ENCODE assay signal across 8 mouse cellular contexts in genomic region chr11:74876801-74877200, GRCm38 (mm10). TPM values are rescaled to one million over a fixed set of nuclear protein-coding genes. Genes with fewer than 3 reads are reported as not detected.
A peak's percentile ranks its signal among the peaks of the same experiment; 100 is the strongest.
DNase-seq lines count a peak whose midpoint lies in the region; ATAC-seq lines count a peak whose summit lies in the region.

No protein-coding gene starts in this region.

- H3K9me3 ChIP-seq in hindbrain, embryonic 11.5 days (ENCODE audit: control insufficient read depth, low read length) = no peaks in the 10 kb centered on the region

- DNase-seq in R1 (ENCODE audit: low read depth, low spot score) = peak; percentile 91
- peak; percentile 82 for DNase-seq in cerebellum, adult 9-11 months
- DNase-seq in frontal cortex, postnatal 10 days (ENCODE audit: low spot score in 2 of 2) = peak; percentile 67 to 69
- peak; percentile 77 for DNase-seq in hindbrain, embryonic 11.5 days (ENCODE audit: low spot score)
- DNase-seq in layer of hippocampus, adult 9-11 months = peak; percentile 84
- peak; percentile 61 for DNase-seq in lung, postnatal 25 days (ENCODE audit: low spot score)
- peak; percentile 42 to 54 for DNase-seq in right cerebral cortex, postnatal 36 days (ENCODE audit: low spot score in 2 of 2)
- DNase-seq in B cell, adult 2 months = no peak

- H3K4me1 ChIP-seq in hindbrain, embryonic 11.5 days (replicated peaks; ENCODE audit: control insufficient read depth, insufficient read depth, low read length) = 0 out of 2 replicates have a peak, but pooled peaks cover 3% of the 10 kb centered on the region

- H3K4me2 ChIP-seq in hindbrain, embryonic 11.5 days (replicated peaks; ENCODE audit: low read depth, low read length) = no peak overlapping the region; the same call in 1 of the 2 replicates

- no peaks in the 10 kb centered on the region for H3K27me3 ChIP-seq in hindbrain, embryonic 11.5 days (ENCODE audit: control insufficient read depth, insufficient read depth, low read length)

- no peaks in the 10 kb centered on the region for H3K36me3 ChIP-seq in hindbrain, embryonic 11.5 days (ENCODE audit: control insufficient read depth, insufficient read depth, low read length)

- no peak overlapping the region for H3K9ac ChIP-seq in hindbrain, embryonic 11.5 days (ENCODE audit: low read depth, low read length)

- 2% methylated on average over 9 of the region's 9 CpGs for WGBS in hindbrain, embryonic 11.5 days

- H3K4me3 ChIP-seq in hindbrain, embryonic 11.5 days (ENCODE audit: low read depth, low read length) = 0 out of 2 replicates have a peak overlapping the region, but pooled peaks have one; percentile 9

- H3K27ac ChIP-seq in hindbrain, embryonic 11.5 days (ENCODE audit: low read depth, low read length) = peak overlapping the region; percentile 39; the same call in 1 of the 2 replicates

- ATAC-seq in hindbrain, embryonic 11.5 days (ENCODE audit: low FRiP score) = peak; percentile 87

RNA-seq across cellular contexts. Expression of gene Sgsm2, which starts 20.1 kb away (rescaled TPM):
- polyA plus RNA-seq in hindbrain, embryonic 11.5 days (2014; fragmentation: Nextera tagmentation; extraction: Ambion mirVana) = 6.3 and 6.8 TPM in 2 replicates

RNA-seq across cellular contexts. Expression of gene Tsr1, which starts 21.1 kb away (rescaled TPM):
- 43.1 and 45.5 TPM in 2 replicates for polyA plus RNA-seq in hindbrain, embryonic 11.5 days (2014; fragmentation: Nextera tagmentation; extraction: Ambion mirVana)

RNA-seq across cellular contexts. Expression of gene Mnt, which starts 46.1 kb away (rescaled TPM):
- polyA plus RNA-seq in hindbrain, embryonic 11.5 days (2014; fragmentation: Nextera tagmentation; extraction: Ambion mirVana) = 4.8 and 5.0 TPM in 2 replicates

RNA-seq across cellular contexts. Expression of gene Smg6, which starts 48.8 kb away (rescaled TPM):
- polyA plus RNA-seq in hindbrain, embryonic 11.5 days (2014; fragmentation: Nextera tagmentation; extraction: Ambion mirVana) = 16.7 and 20.7 TPM in 2 replicates

RNA-seq across cellular contexts. Expression of gene Srr, which starts 48.9 kb away (rescaled TPM):
- polyA plus RNA-seq in hindbrain, embryonic 11.5 days (2014; fragmentation: Nextera tagmentation; extraction: Ambion mirVana) = 27.8 and 29.5 TPM in 2 replicates

Comparison
In these comparisons a context has a peak if more than half of its experiments do, and no peak if none do; other contexts are left out.
1. DNase-seq: peak in R1 (single experiment), cerebellum, adult 9-11 months (single experiment), frontal cortex, postnatal 10 days (2 of 2), hindbrain, embryonic 11.5 days (single experiment), layer of hippocampus, adult 9-11 months (single experiment), lung, postnatal 25 days (single experiment) and right cerebral cortex, postnatal 36 days (2 of 2); none in B cell, adult 2 months (0 of 2).